Mouse (Mus musculus) skeletal muscle tissue, adult 2 months (tissue): Measurements from ENCODE around the gene Padi2.
A peak's percentile ranks its signal among the peaks of the same experiment; 100 is the strongest.

ENCODE experiments used
- DNase-seq: peaks from one replicate; pipeline ENCODE4 v3.0.0-alpha.2; 2012; ENCODE audit warnings: low read depth, low spot score

The Padi2 gene

DNA sequence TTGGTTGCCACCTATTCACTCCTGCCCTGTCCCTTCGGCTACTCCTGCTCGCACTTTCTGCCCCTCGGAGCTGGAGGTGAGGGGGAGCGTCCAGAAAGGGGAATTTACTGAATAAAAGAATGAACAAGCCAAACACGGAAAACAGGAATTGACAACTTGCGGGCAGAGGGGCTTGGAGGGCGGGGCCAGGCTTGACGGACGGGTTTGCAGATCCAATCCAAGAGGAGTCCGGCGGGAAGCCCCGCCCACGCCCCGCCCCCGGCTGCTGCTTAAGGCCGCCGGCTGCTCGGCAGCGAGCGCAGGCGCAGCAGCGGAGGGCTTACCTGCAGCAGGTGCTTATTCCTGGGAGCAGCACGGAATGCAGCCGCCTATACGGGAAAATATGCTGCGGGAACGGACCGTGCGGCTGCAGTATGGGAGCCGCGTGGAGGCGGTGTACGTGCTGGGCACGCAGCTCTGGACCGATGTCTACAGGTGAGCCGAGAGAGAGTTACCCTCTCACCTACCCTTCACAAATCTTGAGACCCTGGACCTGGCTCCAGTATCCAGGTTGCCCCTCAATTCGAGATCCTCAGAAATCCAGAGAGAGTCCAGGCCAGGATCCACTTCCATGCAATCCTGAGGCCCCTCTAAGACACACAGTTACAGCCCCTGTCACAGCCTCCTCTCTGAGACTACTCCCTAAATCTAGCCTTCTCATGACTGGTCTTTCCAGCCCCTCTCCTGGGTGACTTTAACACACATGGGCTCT is at the start of gene Padi2:
Gene Padi2 (plus strand): TSS at position 269 of the 751 bp plus-strand sequence.
- peak; percentile 65 for DNase-seq

DNA sequence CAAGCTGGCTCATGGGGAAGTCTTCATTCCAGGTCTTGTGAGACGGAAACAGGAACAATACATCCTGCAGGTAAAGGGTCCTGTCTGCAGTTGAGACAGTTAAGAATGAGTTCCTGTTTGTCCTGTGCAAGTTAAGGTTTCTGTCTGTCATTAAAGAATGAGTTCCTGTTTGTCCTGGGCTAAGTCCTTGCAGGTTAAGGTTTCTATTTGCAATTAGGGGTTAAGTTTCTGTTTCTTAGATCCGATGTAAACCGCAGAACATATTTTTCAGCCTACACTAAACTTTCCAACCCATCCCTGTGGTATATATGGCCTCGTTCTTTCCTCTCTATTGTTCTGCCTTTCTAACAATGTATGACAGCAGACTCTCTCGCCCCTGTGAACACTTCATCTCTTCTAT is 49.1 kb upstream of the Padi2 start:
- DNase-seq = no peak

- DNase-seq = no peak
Measured at GRCm38 (mm10) chr4:140857813-140858212, 48.3 kb upstream of the Padi2 start.

DNA sequence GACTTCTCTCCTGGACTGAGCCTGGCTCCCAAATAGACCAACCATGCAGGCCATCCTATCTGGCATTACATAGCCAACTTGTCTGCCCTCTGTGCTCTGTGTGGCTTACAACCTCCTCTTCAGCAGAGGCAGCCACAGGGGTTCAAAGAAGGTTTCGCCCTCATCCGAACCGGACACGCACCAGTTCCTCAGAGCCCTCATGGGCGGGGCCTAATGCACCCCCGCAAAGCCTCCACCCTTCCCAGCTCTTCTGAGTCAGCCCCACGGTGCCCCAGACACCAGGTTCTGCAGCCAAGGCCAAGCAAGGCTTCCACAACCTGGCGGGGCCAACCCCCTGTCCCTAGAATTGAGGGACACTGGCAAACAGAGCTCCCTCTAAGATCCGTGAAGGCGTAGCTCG is 46.9 kb upstream of the Padi2 start:
- no peak for DNase-seq

GRCm38 (mm10) chr4:140860125-140860766 is 45.9 kb upstream of the Padi2 start:
- no peak for DNase-seq

- no peak for DNase-seq
Measured at GRCm38 (mm10) chr4:140860767-140861147, 45.4 kb upstream of the Padi2 start.

DNA sequence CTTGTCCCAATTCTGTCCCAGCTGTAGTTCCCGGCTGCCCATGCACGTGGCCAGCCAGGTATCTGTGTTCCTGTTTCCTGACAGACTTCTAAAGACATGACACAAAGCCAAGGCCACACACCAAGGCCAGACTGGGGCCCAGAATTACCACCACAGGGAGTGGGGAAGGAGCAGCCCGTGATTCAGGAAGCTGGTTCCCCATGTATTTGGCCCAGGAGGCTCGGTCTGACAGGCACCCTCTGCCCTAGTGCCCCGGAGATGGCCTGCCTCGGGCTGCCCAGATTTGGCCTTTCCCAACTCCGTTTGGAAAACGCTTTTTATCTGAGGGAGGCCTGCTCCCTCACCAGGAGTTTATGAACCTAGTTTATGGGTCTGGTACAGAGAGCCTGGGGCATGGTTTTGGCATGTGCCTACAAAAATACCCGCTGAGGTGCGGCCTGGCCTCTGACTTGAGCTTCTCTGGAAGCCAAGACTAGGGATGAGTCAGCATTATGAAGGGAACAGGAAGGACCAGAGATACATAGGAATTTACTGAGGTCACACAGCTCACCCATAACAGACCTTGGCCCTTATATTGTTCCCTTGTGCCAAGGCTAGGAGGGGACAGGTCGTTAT is 44.0 kb upstream of the Padi2 start:
- no peak for DNase-seq

DNA sequence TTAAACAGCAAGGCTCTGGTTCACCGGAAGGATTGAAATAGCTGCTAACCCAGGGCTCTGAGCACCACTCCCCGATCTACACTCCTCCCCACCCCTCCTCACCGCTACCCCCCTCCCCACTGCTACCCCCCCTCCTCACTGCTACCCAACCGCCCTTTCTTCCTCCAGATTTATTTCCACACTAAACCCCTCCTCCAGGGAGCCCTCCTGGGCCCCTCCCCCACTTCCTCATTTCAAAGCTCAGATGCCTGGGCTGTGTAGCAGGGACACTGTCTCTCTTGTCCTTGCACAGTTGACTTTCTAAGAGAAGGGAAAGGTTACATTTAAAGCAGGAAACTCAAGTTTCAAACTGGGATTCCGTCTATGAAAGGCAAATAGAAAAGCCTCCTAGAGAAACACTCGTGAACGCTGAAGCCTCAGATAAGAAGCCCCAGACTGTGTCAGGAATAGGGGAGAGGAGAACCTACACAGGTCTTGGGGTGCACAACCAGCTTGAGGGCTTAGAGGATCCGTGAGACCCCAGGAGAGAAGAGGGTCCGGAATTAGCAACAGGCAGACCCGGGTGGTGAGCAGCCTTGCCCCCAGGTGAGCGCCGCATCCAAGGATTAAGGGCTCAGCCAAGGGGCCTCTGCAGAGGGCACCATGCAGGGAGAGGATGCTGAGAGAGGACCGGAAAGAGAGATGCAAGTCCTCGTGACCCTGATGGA is 37.5 kb upstream of the Padi2 start:
- DNase-seq = no peak

GRCm38 (mm10) chr4:140869945-140870344 is 36.2 kb upstream of the Padi2 start:
- DNase-seq = no peak

DNA sequence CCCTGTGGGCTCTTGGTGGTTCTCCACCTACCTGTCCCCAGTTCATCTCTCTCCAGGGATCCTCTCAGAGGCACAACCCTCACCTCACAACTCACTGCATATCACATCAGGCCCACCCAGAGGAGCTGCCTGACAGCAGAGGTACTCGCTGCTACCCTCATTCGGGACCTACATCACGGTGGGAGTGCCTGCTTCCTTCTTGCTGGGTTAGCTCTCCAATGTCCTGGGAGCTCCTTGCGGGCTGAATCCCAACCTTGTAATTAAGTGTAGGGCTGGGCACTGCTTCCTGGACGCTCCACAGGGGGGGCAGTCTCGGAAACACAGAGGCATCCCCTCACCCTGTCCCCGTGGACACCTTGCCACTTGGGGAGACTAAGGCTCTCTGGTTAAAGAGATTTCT is 35.3 kb upstream of the Padi2 start:
- no peak for DNase-seq

- no peak for DNase-seq
Measured at GRCm38 (mm10) chr4:140871376-140871775, 34.8 kb upstream of the Padi2 start.

- no peak for DNase-seq
Measured at GRCm38 (mm10) chr4:140871851-140872685, 34.1 kb upstream of the Padi2 start.

DNA sequence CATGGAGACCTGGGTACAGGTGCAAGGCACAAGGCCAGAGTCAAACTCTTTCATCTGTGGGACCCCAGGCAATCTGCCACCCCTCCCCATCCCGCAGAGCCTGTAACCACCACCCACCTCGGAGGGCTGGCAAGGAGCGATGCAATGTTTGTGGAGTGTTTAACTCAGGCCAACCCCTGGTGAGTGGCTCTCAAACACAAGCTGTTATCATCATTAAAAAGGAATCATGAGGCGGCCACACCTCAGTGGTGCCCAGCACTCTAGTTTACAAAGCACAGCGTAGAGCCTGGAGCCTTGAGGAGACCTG is 33.5 kb upstream of the Padi2 start:
- DNase-seq = no peak

DNA sequence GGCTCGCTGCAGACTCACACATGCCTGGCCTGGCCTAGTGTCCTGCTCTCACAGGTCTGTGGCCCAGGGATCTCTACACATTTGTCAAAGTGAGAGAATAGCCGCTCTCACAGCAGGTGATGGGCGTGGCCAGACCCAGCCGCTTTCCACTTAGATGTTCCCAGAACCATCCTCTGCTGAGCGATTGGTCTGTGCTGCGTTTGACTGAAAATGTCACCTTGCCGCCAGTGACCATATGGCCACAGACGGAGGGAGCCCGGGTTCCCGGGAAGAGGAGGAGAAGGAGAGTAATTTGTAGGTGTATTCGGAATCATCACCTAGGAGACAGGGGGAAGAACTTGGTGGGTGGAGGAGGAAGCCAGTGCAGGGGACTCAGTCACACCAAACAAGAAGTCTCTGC is 33.1 kb upstream of the Padi2 start:
- DNase-seq = no peak

DNA sequence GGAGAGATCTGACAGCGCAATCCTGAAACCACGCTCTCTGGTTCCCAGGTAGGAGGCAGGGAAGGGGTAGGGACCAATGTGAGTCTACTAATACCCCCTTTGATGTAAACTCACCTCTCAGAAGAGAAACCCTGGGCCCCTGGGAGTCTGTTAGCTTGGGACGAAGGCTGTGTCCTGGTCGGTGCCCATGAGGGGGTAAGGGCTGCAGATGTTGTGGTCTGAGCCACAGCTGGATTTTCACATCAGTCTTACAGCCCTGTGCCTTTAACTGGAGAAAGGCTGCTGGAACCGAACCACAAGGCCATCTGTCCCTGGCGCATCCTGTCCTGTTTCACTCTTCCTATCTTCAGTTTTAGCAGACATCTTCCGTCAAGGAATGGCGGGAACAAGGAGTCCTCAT is 30.0 kb upstream of the Padi2 start:
- no peak for DNase-seq

DNA sequence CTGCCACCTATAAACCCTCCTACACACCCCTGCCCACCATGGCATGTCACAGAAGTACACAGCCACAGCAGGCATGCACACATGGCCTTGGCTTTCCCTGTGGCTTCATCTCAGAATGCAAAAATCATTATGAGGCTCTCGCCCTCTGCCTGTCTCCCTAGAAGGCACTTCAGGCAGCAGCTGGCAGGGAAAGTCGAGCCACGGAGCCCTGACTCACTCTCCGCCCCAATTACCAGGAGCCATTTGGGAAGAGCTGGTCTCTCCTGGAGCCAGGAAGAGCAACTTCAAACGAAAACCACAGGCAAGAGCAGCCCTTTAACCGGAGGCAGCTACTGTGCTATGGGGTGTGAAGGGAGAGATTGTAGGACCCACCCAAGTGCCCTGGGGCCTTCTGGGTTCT is 29.5 kb upstream of the Padi2 start:
- no peak for DNase-seq

DNA sequence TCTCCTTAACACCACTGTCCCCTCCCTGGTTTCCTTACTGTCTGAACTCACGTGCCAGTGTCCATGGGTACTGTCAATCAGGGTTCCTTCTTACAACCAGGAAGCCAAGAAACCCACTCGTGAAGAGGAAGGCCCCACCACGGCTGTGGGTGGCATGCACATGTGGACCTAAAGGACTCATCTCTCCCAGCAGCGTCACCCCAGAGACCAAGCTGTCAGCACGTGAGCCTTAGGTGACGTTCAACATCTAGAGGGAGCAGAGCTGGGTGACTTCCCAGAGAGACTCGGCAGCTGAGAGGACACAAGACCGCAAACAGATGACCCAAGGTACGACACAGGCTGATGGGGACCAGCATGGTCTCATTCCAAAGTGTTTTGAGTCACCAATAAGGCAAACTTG is 28.7 kb upstream of the Padi2 start:
- DNase-seq = no peak

DNA sequence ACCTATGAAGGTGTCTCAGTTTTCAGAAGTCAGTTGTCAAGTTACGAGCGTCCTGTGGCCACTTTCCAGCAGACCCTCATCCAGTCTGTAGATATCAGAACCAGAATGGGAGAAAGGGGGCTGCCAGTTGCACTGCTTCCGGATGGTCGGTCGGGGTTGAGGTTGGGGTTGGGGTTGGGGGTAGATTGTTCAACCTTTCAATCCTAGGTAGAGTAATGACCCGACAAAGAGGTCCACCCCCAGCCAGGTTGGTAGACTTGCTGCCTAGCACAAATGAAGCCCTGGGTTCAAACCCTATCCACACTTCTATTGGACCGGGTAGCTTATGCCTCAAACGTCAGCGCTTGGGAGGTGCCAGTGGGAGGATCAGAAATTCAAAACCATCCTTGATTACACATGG is 27.5 kb upstream of the Padi2 start:
- DNase-seq = no peak

DNA sequence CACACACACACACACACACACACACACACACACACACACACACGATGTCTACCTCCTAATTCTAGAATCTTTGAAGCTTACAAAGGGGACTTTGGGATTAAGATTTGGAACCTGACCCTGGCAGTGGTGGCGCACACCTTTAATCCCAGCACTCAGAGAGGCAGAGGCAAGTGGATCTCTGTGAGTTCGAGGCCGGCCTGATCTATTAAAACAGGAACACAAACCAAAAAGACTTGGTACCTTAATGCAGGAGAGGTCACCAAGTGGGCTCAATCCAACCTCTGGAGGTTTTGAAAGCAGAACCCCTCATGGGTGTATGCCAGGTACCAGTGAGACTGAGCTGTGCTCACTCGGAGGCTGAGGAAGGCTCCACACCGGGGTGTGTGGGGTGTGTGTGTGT is 27.0 kb upstream of the Padi2 start:
- DNase-seq = no peak

DNA sequence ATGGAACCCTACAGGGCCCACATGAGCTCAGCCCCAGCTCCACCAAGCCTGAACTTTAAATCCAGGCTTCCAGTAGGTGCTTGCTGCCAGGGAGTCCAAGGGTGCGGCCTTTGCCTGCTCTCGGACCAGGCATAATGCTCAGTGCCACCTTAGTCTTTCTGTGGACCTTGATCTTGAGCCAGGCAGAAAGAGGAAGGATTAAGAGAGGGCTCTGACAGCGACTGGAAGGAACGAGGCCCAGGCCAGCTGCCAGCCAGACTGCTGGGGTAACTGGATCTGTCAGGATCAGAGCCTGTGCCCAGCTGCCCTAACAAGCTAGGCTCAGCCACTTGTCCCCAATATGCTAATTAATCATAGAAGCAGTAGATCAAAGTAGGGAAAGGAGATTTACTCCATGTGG is 26.4 kb upstream of the Padi2 start:
- peak; percentile 63 for DNase-seq

GRCm38 (mm10) chr4:140880207-140880606 is 25.9 kb upstream of the Padi2 start:
- DNase-seq = no peak
